Mouse (Mus musculus) erythroblast, adult 5-6 weeks (primary cell): ENCODE measurements around the gene Pkhd1. TPM values are rescaled to one million over a fixed set of nuclear protein-coding genes. Genes with fewer than 3 reads are reported as not detected.

Source experiments
- ATAC-seq: replicated peaks from 2 replicates; pipeline ENCODE4 v1.8.0; 2016; ENCODE audit warnings: moderate number of reproducible peaks, mild to moderate bottlenecking, moderate TSS enrichment, inconsistent platforms; ENCODE audit not compliant: poor library complexity, low FRiP score, severe bottlenecking
- total RNA-seq, 2 experiments: library from RNA; stranded (forward) in 1 of 2; stranded (reverse) in 1 of 2; fragments of 150-400 nt in 1 of 2; fragments of 200-764, 138-1000 nt in 1 of 2; gene quantifications; 2 replicates each; pipeline versions ENCODE4 v1.2.3 to v1.2.4; 2015 to 2017; ENCODE audit warnings: low replicate concordance in 2 of 2

Gene Pkhd1
- total RNA-seq, 2 experiments from 2014 or later = not detected

GRCm38 (mm10) chr1:20039389-20039788, 578.5 kb downstream of the Pkhd1 start:
- ATAC-seq = no peak

GRCm38 (mm10) chr1:20035277-20035676, 582.6 kb downstream of the Pkhd1 start:
- no peak for ATAC-seq

- no peak for ATAC-seq
Observed at GRCm38 (mm10) chr1:20018198-20018925, 599.5 kb downstream of the Pkhd1 start.

GRCm38 (mm10) chr1:20017619-20018018, 600.2 kb downstream of the Pkhd1 start:
- no peak for ATAC-seq

Other genes with a start within 250 kb of the Pkhd1 start
- not detected in 2 replicates for gene Il17a, start 112.8 kb upstream of the Pkhd1 start, total RNA-seq (2015; ENCODE audit: low replicate concordance)
- not detected in 2 replicates for gene Il17a, start 112.8 kb upstream of the Pkhd1 start, total RNA-seq (2017; ENCODE audit: low replicate concordance)
- not detected in 2 replicates for gene Il17f, start 172.6 kb upstream of the Pkhd1 start, total RNA-seq (2015; ENCODE audit: low replicate concordance)
- gene Il17f, start 172.6 kb upstream of the Pkhd1 start, total RNA-seq (2017; ENCODE audit: low replicate concordance) = 1.4 TPM in 1 of 2 replicates, not detected in the other
- 125 and 131 TPM in 2 replicates for gene Mcm3, start 202.2 kb upstream of the Pkhd1 start, total RNA-seq (2015; ENCODE audit: low replicate concordance)
- gene Mcm3, start 202.2 kb upstream of the Pkhd1 start, total RNA-seq (2017; ENCODE audit: low replicate concordance) = 61.2 and 67.2 TPM in 2 replicates